Mouse (Mus musculus): ENCODE measurements at regions not wholly inside any gene's neighbourhood (a gene's known extent, or its start where the extent isn't known, plus 50 kb on each side); places are given as distances from the start of the nearest gene placed in this dataset.

- peak; percentile 14 for DNase-seq
Observed at GRCm38 (mm10) chr4:26016071-26016470, 216.0 kb upstream of the Fut9 start.

- no peak for DNase-seq
Observed at GRCm38 (mm10) chr4:26000364-26000763, 200.3 kb upstream of the Fut9 start.

- no peak for DNase-seq
Observed at GRCm38 (mm10) chr4:25998561-25998960, 198.5 kb upstream of the Fut9 start.

GRCm38 (mm10) chr4:25955696-25956348 lies 155.8 kb upstream of the Fut9 start:
- no peak for DNase-seq

GRCm38 (mm10) chr4:25932546-25932945 lies 132.5 kb upstream of the Fut9 start:
- no peak for DNase-seq

GRCm38 (mm10) chr4:25895381-25895980 lies 95.4 kb upstream of the Fut9 start:
- DNase-seq, result no peak

- no peak for DNase-seq
Observed at GRCm38 (mm10) chr4:25891888-25892661, 92.0 kb upstream of the Fut9 start.

Measured in adrenal gland, adult 8-10 months (tissue).